Mouse (Mus musculus): ENCODE measurements around the gene Il9r. TPM values are rescaled to one million over a fixed set of nuclear protein-coding genes. Genes with fewer than 3 reads are reported as not detected.

The Il9r gene
- polyA plus RNA-seq (2015; fragmentation: Nextera tagmentation; extraction: Ambion mirVana): 0.02 and 0.11 TPM in 2 replicates

DNA sequence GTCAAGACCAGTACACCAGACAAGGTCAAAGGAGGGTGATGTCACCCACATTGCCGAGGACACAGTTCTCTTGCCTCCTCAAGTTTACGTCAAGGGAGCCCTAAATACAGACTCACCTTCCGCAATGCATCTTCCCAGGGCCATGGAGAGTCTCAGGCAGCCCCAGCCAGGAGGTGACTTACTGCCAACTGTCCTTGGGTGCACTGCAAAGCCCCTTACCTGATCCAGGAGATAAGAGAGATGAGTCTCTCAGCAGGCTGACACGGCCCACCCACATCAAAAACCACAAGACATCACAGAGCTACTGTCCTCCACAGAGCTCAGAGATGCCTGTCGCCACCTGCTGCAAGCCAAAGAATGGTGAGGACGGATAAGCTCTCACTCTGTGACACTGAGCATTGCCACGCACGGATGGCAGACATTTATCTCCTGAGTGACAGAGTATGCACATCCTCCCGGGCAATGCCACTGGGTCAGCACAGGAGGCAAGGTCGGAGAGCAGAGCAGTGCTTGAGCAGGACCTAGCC lies at the start of gene Il9r:
TSS of gene Il9r (minus strand) at position 205 of the 527 bp plus-strand sequence.
- no peak for ATAC-seq
- H3K9me3 ChIP-seq (ENCODE audit: control insufficient read depth, low read length): no peaks in the 10 kb centered on the region
- H3K4me3 ChIP-seq (ENCODE audit: low read length): no peak within 1 kb of the TSS
- H3K36me3 ChIP-seq (ENCODE audit: control insufficient read depth, insufficient read depth, low read length): no peaks in the 10 kb centered on the region
- 64% methylated on average over 10 of the region's 10 CpGs for WGBS
- H3K27ac ChIP-seq (ENCODE audit: low read length): no peak within 1 kb of the TSS
- H3K27me3 ChIP-seq (replicated peaks; ENCODE audit: control insufficient read depth, insufficient read depth, low read length): no peaks in the 10 kb centered on the region
- peaks cover 8% of the 10 kb centered on the region for H3K4me1 ChIP-seq (ENCODE audit: control insufficient read depth, insufficient read depth, low read length)
- H3K9ac ChIP-seq (ENCODE audit: low read depth, low read length): no peak within 1 kb of the TSS
- no peak within 1 kb of the TSS for H3K4me2 ChIP-seq (ENCODE audit: low read depth, low read length)

DNA sequence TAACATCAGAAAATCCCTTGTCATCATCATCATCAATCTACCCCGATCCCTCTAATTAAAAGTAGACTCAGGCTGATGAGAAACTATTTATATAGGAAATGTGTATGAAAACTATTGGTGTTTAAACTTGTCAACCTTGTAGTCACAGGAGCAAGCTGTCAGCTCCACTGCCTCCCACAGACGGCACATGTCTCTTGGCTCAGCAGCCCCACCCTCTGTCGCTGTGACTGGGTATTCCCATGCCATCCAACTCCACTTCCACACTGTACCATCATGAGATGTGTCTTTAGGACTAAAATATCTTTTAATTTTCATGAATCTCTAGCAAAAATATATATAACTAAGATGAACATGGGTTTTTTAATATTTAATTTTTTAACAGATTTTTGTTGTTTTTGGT lies 48.3 kb upstream of the Il9r start:
- Histone ChIP-seq H3K36me3 (ENCODE audit: control insufficient read depth, insufficient read depth, low read length) (peaks cover 7% of the 10 kb centered on the region), H3K9me3 (ENCODE audit: control insufficient read depth, low read length) (no peaks in the 10 kb centered on the region), H3K27ac (ENCODE audit: low read length) (no peak overlapping the region), H3K4me1 (ENCODE audit: control insufficient read depth, insufficient read depth, low read length) (peaks cover 8% of the 10 kb centered on the region; the same call in 1 of the 2 replicates), H3K4me3 (ENCODE audit: low read length) (no peak overlapping the region), H3K9ac (ENCODE audit: low read depth, low read length) (no peak overlapping the region), H3K4me2 (ENCODE audit: low read depth, low read length) (no peak overlapping the region), H3K27me3 (replicated peaks; ENCODE audit: control insufficient read depth, insufficient read depth, low read length) (no peaks in the 10 kb centered on the region)
- 82% methylated on average over 3 of the region's 3 CpGs for WGBS
- ATAC-seq: no peak

DNA sequence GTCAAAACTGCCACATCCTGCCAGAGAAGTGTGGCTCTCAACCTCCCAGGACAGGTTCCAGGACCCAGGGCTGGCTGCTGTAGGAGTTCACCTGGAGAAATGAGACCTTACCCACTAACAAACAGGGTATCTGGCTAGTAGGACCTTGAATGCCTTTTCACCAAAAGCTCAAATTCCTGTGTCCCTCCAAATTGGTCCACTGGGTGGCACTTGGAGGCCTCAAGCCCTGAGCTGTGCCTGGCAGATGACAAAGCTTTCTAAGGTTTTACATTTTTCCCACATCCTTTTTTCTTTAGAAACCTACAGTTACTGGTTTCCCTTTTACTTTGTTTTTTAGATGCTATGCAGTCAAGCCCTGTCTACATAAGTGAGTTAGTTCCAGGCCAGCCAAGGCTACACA lies 47.0 kb upstream of the Il9r start:
- no peak overlapping the region for H3K4me2 ChIP-seq (ENCODE audit: low read depth, low read length)
- H3K4me1 ChIP-seq (ENCODE audit: control insufficient read depth, insufficient read depth, low read length): peaks cover 13% of the 10 kb centered on the region
- H3K9me3 ChIP-seq (ENCODE audit: control insufficient read depth, low read length): no peaks in the 10 kb centered on the region
- no peak overlapping the region for H3K27ac ChIP-seq (ENCODE audit: low read length)
- H3K4me3 ChIP-seq (ENCODE audit: low read length): no peak overlapping the region
- peaks cover 7% of the 10 kb centered on the region for H3K36me3 ChIP-seq (ENCODE audit: control insufficient read depth, insufficient read depth, low read length)
- H3K9ac ChIP-seq (ENCODE audit: low read depth, low read length): no peak overlapping the region
- ATAC-seq: no peak
- no peaks in the 10 kb centered on the region for H3K27me3 ChIP-seq (replicated peaks; ENCODE audit: control insufficient read depth, insufficient read depth, low read length)

DNA sequence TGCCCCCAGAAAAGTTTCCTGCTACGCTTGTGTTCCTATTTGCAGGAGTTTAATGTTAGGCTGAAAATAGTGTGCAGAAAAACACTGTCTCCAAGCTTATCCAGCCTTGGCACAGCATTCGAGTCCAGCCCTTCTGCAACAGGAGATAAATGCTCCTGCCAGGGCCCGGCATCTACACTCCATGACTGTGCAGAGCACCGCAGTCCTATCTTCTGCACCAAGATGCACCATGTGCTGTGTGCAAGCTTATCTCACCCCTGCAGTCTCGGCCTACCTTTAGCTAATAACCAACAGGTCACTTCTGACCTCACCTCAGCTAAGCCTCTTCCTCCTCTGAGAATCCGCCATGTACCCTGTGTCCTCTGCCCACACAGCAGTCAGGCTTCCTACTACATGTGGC lies 45.5 kb upstream of the Il9r start:
- Histone ChIP-seq H3K9me3 (ENCODE audit: control insufficient read depth, low read length) (no peaks in the 10 kb centered on the region), H3K9ac (ENCODE audit: low read depth, low read length) (no peak overlapping the region), H3K27ac (ENCODE audit: low read length) (no peak overlapping the region), H3K36me3 (ENCODE audit: control insufficient read depth, insufficient read depth, low read length) (peaks cover 7% of the 10 kb centered on the region), H3K27me3 (replicated peaks; ENCODE audit: control insufficient read depth, insufficient read depth, low read length) (no peaks in the 10 kb centered on the region), H3K4me1 (ENCODE audit: control insufficient read depth, insufficient read depth, low read length) (peaks cover 13% of the 10 kb centered on the region), H3K4me3 (ENCODE audit: low read length) (no peak overlapping the region), H3K4me2 (ENCODE audit: low read depth, low read length) (no peak overlapping the region)
- 89% methylated on average over 6 of the region's 6 CpGs for WGBS
- ATAC-seq: peak; percentile 68

DNA sequence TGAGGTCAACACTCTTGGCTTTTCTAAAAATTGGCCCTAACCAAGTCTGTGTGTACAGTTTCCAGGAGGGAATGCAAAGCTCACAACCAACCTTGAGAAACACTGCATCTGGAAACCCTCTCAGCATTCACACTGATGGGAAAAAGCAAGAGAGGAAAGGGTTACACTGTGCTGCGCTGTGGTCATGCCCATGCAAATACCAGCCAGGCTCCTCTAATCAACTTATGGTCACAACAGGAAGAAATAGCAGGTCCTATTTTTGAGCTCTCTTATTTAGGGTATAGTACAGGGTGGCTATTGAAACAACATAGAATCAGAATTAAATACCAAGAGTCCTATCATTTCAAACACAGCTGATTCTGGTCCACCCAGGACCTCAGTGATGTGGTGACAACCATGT lies 44.5 kb upstream of the Il9r start:
- Histone ChIP-seq H3K9ac (ENCODE audit: low read depth, low read length) (no peak overlapping the region), H3K4me3 (ENCODE audit: low read length) (no peak overlapping the region), H3K4me1 (ENCODE audit: control insufficient read depth, insufficient read depth, low read length) (peaks cover 13% of the 10 kb centered on the region), H3K9me3 (ENCODE audit: control insufficient read depth, low read length) (no peaks in the 10 kb centered on the region), H3K27ac (ENCODE audit: low read length) (peak overlapping the region; percentile 60), H3K27me3 (replicated peaks; ENCODE audit: control insufficient read depth, insufficient read depth, low read length) (no peaks in the 10 kb centered on the region), H3K36me3 (ENCODE audit: control insufficient read depth, insufficient read depth, low read length) (peaks cover 3% of the 10 kb centered on the region), H3K4me2 (ENCODE audit: low read depth, low read length) (no peak overlapping the region)
- ATAC-seq: no peak
- 81% methylated on average over 1 of the region's 1 CpGs for WGBS

DNA sequence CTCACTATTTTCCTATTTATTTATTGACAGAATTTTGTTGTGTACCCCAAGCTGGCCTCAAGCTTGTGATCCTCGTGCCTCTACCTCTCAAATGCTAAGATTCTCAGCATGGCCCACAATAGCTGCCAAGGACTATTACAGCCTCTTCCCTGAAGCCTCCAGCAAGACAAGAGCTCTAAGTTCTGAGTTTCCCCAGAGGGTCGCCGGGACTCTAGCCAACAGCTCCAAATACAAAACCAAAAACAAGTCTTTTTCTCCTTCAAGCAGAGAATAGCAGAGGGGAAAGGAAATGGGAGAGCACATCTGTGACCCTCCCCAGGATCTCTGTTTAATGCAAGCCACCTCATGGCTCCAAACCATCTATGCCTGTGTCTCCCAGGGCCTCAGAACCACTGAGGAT lies 44.0 kb upstream of the Il9r start:
- Histone ChIP-seq H3K9ac (ENCODE audit: low read depth, low read length) (no peak overlapping the region), H3K9me3 (ENCODE audit: control insufficient read depth, low read length) (no peaks in the 10 kb centered on the region), H3K4me3 (ENCODE audit: low read length) (no peak overlapping the region), H3K4me1 (ENCODE audit: control insufficient read depth, insufficient read depth, low read length) (peaks cover 13% of the 10 kb centered on the region), H3K27ac (ENCODE audit: low read length) (peak overlapping the region; percentile 60), H3K27me3 (replicated peaks; ENCODE audit: control insufficient read depth, insufficient read depth, low read length) (no peaks in the 10 kb centered on the region), H3K36me3 (ENCODE audit: control insufficient read depth, insufficient read depth, low read length) (no peaks in the 10 kb centered on the region; the same call in 1 of the 2 replicates), H3K4me2 (ENCODE audit: low read depth, low read length) (no peak overlapping the region)
- ATAC-seq: no peak
- 71% methylated on average over 3 of the region's 3 CpGs for WGBS

DNA sequence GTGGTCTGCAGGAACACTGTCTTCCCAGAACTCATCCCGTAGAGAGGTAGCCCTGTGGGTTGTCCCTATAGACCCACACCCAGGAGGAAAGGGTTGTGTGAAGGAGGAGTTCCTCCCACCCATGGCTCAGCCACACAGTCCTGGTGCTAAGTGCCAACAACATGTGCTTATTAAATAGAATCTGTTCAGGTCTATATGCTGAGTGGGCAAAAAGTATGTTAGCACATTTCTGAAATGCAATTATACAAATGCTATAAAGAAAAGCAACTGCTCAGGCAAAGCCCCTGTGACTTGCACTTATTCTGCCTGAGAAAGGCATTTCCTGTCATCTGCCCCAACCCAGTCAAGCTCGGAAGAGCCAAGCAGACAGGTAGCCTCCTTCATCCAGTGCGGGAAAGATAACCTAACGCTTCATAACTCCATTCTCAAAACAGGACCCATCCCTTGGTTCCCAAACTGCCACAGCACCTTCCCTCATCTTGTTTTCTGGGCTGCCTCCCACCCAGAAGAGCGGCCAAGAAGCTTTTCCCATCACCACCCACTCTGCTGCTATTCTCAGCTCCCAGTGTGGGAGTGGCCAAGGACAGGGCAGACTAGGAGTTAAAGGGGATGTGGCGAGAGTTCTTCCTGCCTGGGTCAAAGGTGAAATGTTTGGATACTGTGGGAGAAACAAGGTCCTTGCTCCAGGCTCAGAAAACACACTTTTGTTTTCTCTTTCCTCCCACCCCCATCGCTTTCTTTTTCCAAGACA lies 43.3 kb upstream of the Il9r start:
- no peak overlapping the region for H3K27ac ChIP-seq (ENCODE audit: low read length)
- H3K9ac ChIP-seq (ENCODE audit: low read depth, low read length): no peak overlapping the region
- no peaks in the 10 kb centered on the region for H3K9me3 ChIP-seq (ENCODE audit: control insufficient read depth, low read length)
- H3K4me2 ChIP-seq (ENCODE audit: low read depth, low read length): no peak overlapping the region
- 72% methylated on average over 7 of the region's 7 CpGs for WGBS
- peaks cover 13% of the 10 kb centered on the region for H3K4me1 ChIP-seq (ENCODE audit: control insufficient read depth, insufficient read depth, low read length)
- no peak for ATAC-seq
- no peaks in the 10 kb centered on the region for H3K27me3 ChIP-seq (replicated peaks; ENCODE audit: control insufficient read depth, insufficient read depth, low read length)
- no peak overlapping the region for H3K4me3 ChIP-seq (ENCODE audit: low read length)
- H3K36me3 ChIP-seq (ENCODE audit: control insufficient read depth, insufficient read depth, low read length): no peaks in the 10 kb centered on the region; the same call in 1 of the 2 replicates

DNA sequence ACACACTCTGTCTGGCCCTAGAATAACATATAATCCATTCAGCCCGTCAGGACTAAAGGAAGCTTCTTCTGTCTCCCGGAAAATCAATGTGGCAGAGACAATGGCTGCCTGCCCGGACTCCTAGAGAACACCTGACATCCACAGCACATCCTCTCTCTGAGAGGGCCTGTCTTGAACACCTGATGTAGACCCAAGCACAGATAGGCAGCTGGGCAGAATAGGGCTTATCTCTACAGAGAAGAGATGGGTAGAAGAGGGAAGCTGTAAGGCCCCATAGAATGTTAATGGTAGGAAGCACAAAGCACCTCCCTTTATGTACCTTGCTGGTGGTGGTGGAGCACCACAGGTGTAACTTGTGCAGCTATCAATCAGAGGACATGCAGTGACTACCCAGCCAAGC lies 42.1 kb upstream of the Il9r start:
- ATAC-seq: no peak
- peaks cover 18% of the 10 kb centered on the region for H3K4me1 ChIP-seq (ENCODE audit: control insufficient read depth, insufficient read depth, low read length)
- H3K4me2 ChIP-seq (ENCODE audit: low read depth, low read length): no peak overlapping the region
- no peak overlapping the region for H3K9ac ChIP-seq (ENCODE audit: low read depth, low read length)
- H3K27ac ChIP-seq (ENCODE audit: low read length): peak overlapping the region; percentile 89; the same call in 1 of the 2 replicates
- no peaks in the 10 kb centered on the region; the same call in 1 of the 2 replicates for H3K36me3 ChIP-seq (ENCODE audit: control insufficient read depth, insufficient read depth, low read length)
- H3K27me3 ChIP-seq (replicated peaks; ENCODE audit: control insufficient read depth, insufficient read depth, low read length): no peaks in the 10 kb centered on the region
- no peaks in the 10 kb centered on the region for H3K9me3 ChIP-seq (ENCODE audit: control insufficient read depth, low read length)
- H3K4me3 ChIP-seq (ENCODE audit: low read length): no peak overlapping the region
- WGBS: 82% methylated on average over 3 of the region's 3 CpGs

DNA sequence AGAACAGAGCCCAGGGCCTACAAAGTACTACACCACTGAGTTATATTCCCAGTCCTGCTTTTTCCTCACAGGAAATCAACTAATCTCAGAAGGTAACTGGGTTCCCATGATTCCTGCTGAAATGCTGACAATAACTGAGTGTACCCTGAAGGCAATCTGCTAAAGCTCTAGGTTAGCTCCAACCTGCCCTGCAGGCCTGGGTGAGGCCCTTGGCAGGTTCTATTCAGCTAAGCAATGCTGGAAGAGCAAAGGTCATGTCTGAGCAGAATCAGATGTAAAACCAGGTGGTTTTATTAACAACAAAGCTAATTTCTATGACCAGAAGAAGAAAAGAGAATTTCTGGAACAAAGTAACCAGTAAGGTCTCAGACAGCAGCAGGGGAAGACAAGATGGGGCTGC lies 41.3 kb upstream of the Il9r start:
- no peaks in the 10 kb centered on the region; the same call in 1 of the 2 replicates for H3K36me3 ChIP-seq (ENCODE audit: control insufficient read depth, insufficient read depth, low read length)
- peak; percentile 84 for ATAC-seq

More for the DNA sequence above, 41.3 kb upstream of the Il9r start:
- H3K4me2 ChIP-seq (ENCODE audit: low read depth, low read length): no peak overlapping the region
- H3K9ac ChIP-seq (ENCODE audit: low read depth, low read length): peak overlapping the region; percentile 30; the same call in 1 of the 2 replicates
- no peak overlapping the region for H3K4me3 ChIP-seq (ENCODE audit: low read length)
- no peaks in the 10 kb centered on the region for H3K27me3 ChIP-seq (replicated peaks; ENCODE audit: control insufficient read depth, insufficient read depth, low read length)
- H3K4me1 ChIP-seq (ENCODE audit: control insufficient read depth, insufficient read depth, low read length): peaks cover 19% of the 10 kb centered on the region
- no peaks in the 10 kb centered on the region for H3K9me3 ChIP-seq (ENCODE audit: control insufficient read depth, low read length)
- H3K27ac ChIP-seq (ENCODE audit: low read length): peak overlapping the region; percentile 89
